Mouse (Mus musculus) MEL (cell line): ENCODE results near the gene Arhgap6. TPM values are rescaled to one million over a fixed set of nuclear protein-coding genes. Genes with fewer than 3 reads are reported as not detected.
A peak's percentile ranks its signal among the peaks of the same experiment; 100 is the strongest.

Experiments
- DNase-seq: peaks from one replicate; pipeline ENCODE4 v3.0.0; 2011; ENCODE audit warnings: low read depth, low spot score
- H3K27ac ChIP-seq: 2 replicates; pipeline ENCODE4 v1.5.1; 2012; ENCODE audit warnings: low read depth, mild to moderate bottlenecking, control low read depth, low read length, moderate library complexity; ENCODE audit not compliant: control insufficient read depth
- H3K27me3 ChIP-seq, 2 experiments: fragments of 150-350 bp in 1 of 2; sonication (generic) in 1 of 2; 2 replicates each; pipeline ENCODE4 v1.6.1; 2012; ENCODE audit warnings: low read length in 2 of 2, mild to moderate bottlenecking in 2 of 2, improper control_type of control experiment in 1 of 2, moderate library complexity in 1 of 2; ENCODE audit not compliant: insufficient read depth in 2 of 2, control insufficient read depth in 1 of 2
- H3K36me3 ChIP-seq, 2 experiments: 2 replicates each; pipeline ENCODE4 v1.6.1; 2012 to 2014; ENCODE audit warnings: low read length in 2 of 2, improper control_type of control experiment in 1 of 2, inconsistent platforms in 1 of 2, mild to moderate bottlenecking in 1 of 2; ENCODE audit not compliant: insufficient read depth in 2 of 2, control insufficient read depth in 1 of 2
- H3K4me1 ChIP-seq, 2 experiments: fragments of 150-350 bp in 1 of 2; sonication (generic) in 1 of 2; 2 replicates each; pipeline ENCODE4 v1.6.1; 2012; ENCODE audit warnings: low read length in 2 of 2, improper control_type of control experiment in 1 of 2, mild to moderate bottlenecking in 1 of 2; ENCODE audit not compliant: insufficient read depth in 2 of 2, control insufficient read depth in 1 of 2
- H3K4me3 ChIP-seq, 2 experiments: fragments of 150-350 bp in 1 of 2; sonication (generic) in 1 of 2; 2 replicates each; pipeline ENCODE4 v1.5.1; 2012; ENCODE audit warnings: low read depth in 2 of 2, low read length in 2 of 2, mild to moderate bottlenecking in 2 of 2, moderate library complexity in 2 of 2, control low read depth in 1 of 2, improper control_type of control experiment in 1 of 2; ENCODE audit not compliant: control insufficient read depth in 1 of 2, insufficient read depth in 1 of 2
- H3K79me2 ChIP-seq: 2 replicates; pipeline ENCODE4 v1.6.1; 2012; ENCODE audit warnings: mild to moderate bottlenecking, low read length, moderate library complexity; ENCODE audit not compliant: control insufficient read depth, poor library complexity, insufficient read depth
- H3K9ac ChIP-seq: 2 replicates; pipeline ENCODE4 v1.6.1; 2012; ENCODE audit warnings: low read depth, mild to moderate bottlenecking, control low read depth, low read length, moderate library complexity; ENCODE audit not compliant: control insufficient read depth, poor library complexity, severe bottlenecking
- H3K9me3 ChIP-seq: fragments of 150-350 bp; sonication (generic); replicated peaks from 2 replicates; pipeline ENCODE4 v1.6.1; 2012; ENCODE audit warnings: mild to moderate bottlenecking, low read length, improper control_type of control experiment, moderate library complexity; ENCODE audit not compliant: insufficient read depth
- CHD2 ChIP-seq: IDR thresholded peaks from 2 replicates; pipeline ENCODE4 v1.6.1; 2011; ENCODE audit warnings: low read length, improper control_type of control experiment
- CTCF ChIP-seq, 3 experiments: IDR thresholded peaks in 2 of 3; conservative IDR thresholded peaks in 1 of 3; 2 replicates each; pipeline ENCODE4 v1.5.1; 2011 to 2012; ENCODE audit warnings: low read length in 3 of 3, low read depth in 2 of 3, mild to moderate bottlenecking in 2 of 3, improper control_type of control experiment in 1 of 3, inconsistent platforms in 1 of 3, mixed read lengths in 1 of 3, moderate library complexity in 1 of 3; ENCODE audit not compliant: control insufficient read depth in 1 of 3, insufficient read depth in 1 of 3, poor library complexity in 1 of 3, severe bottlenecking in 1 of 3
- E2F4 ChIP-seq: IDR thresholded peaks from 2 replicates; pipeline ENCODE4 v1.6.1; 2011; ENCODE audit warnings: low read depth, low read length, improper control_type of control experiment, borderline replicate concordance
- ETS1 ChIP-seq: IDR thresholded peaks from 2 replicates; pipeline ENCODE4 v1.6.1; 2012; ENCODE audit warnings: low read depth, mild to moderate bottlenecking, inconsistent platforms, low read length, improper control_type of control experiment, moderate library complexity
- GABPA ChIP-seq: IDR thresholded peaks from 2 replicates; pipeline ENCODE4 v1.6.1; 2012; ENCODE audit warnings: low read depth, mild to moderate bottlenecking, inconsistent platforms, low read length, improper control_type of control experiment, moderate library complexity
- GATA1 ChIP-seq: IDR thresholded peaks from 2 replicates; pipeline ENCODE4 v1.6.1; 2011; ENCODE audit warnings: low read depth, low read length, improper control_type of control experiment
- JUND ChIP-seq: IDR thresholded peaks from 2 replicates; pipeline ENCODE4 v1.6.1; 2011; ENCODE audit warnings: low read depth, mild to moderate bottlenecking, improper control_type of control experiment, low read length
- KAT2A ChIP-seq: conservative IDR thresholded peaks from 2 replicates; pipeline ENCODE4 v1.6.1; 2012; ENCODE audit warnings: low read depth, low read length, improper control_type of control experiment, inconsistent platforms
- MAFK ChIP-seq: IDR thresholded peaks from 2 replicates; pipeline ENCODE4 v1.6.1; 2011; ENCODE audit warnings: low read depth, mild to moderate bottlenecking, low read length, improper control_type of control experiment, borderline replicate concordance
- MYB ChIP-seq: IDR thresholded peaks from 2 replicates; pipeline ENCODE4 v1.6.1; 2011; ENCODE audit warnings: mild to moderate bottlenecking, low read depth, low read length, improper control_type of control experiment
- MYC ChIP-seq: IDR thresholded peaks from 2 replicates; pipeline ENCODE4 v1.6.1; 2011; ENCODE audit warnings: low read depth, mild to moderate bottlenecking, low read length, improper control_type of control experiment, moderate library complexity
- NELFE ChIP-seq: IDR thresholded peaks from 2 replicates; pipeline ENCODE4 v1.6.1; 2011; ENCODE audit warnings: low read depth, low read length, improper control_type of control experiment
- NRF1 ChIP-seq: IDR thresholded peaks from 2 replicates; pipeline ENCODE4 v1.6.1; 2014; ENCODE audit warnings: low read depth, mild to moderate bottlenecking, inconsistent platforms, low read length, improper control_type of control experiment, moderate library complexity; ENCODE audit not compliant: poor library complexity, insufficient read depth, severe bottlenecking
- POLR2A ChIP-seq, 2 experiments: IDR thresholded peaks; 2 replicates each; pipeline ENCODE4 v1.6.1; 2011 to 2012; ENCODE audit warnings: low read length in 2 of 2, mild to moderate bottlenecking in 2 of 2, control low read depth in 1 of 2, improper control_type of control experiment in 1 of 2, low read depth in 1 of 2, moderate library complexity in 1 of 2; ENCODE audit not compliant: control insufficient read depth in 1 of 2, insufficient read depth in 1 of 2, poor library complexity in 1 of 2
- POLR2AphosphoS5 ChIP-seq: IDR thresholded peaks from 2 replicates; pipeline ENCODE4 v1.6.1; 2012; ENCODE audit warnings: low read depth, borderline replicate concordance, mild to moderate bottlenecking, inconsistent platforms, low read length, moderate library complexity, mixed read lengths
- RCOR1 ChIP-seq: IDR thresholded peaks from 2 replicates; pipeline ENCODE4 v1.6.1; 2012; ENCODE audit warnings: low read depth, mild to moderate bottlenecking, inconsistent platforms, low read length, improper control_type of control experiment
- SIN3A ChIP-seq: IDR thresholded peaks from 2 replicates; pipeline ENCODE4 v1.6.1; 2012; ENCODE audit warnings: low read length, improper control_type of control experiment, inconsistent platforms
- TBP ChIP-seq: IDR thresholded peaks from 2 replicates; pipeline ENCODE4 v1.8.0; 2011; ENCODE audit warnings: low read depth, low read length, improper control_type of control experiment
- UBTF ChIP-seq: IDR thresholded peaks from 2 replicates; pipeline ENCODE4 v1.6.1; 2012; ENCODE audit warnings: low read depth, mild to moderate bottlenecking, inconsistent platforms, low read length, improper control_type of control experiment, moderate library complexity, borderline replicate concordance; ENCODE audit not compliant: insufficient read depth
- ZMIZ1 ChIP-seq: IDR thresholded peaks from 2 replicates; pipeline ENCODE4 v1.6.1; 2012; ENCODE audit warnings: low read depth, mild to moderate bottlenecking, inconsistent platforms, low read length, improper control_type of control experiment, moderate library complexity
- polyA plus RNA-seq, 2 experiments: library from polyadenylated mRNA; stranded (reverse) in 1 of 2; unstranded in 1 of 2; fragments of >175 nt in 1 of 2; fragments of >200 nt in 1 of 2; gene quantifications; 2 replicates each; pipeline versions ENCODE4 v1.2.1 to v1.2.4; 2012; ENCODE audit warnings: low replicate concordance in 2 of 2, low read depth in 1 of 2; ENCODE audit not compliant: insufficient read length in 2 of 2, insufficient read depth in 1 of 2, missing spikeins in 1 of 2
- total RNA-seq: library from RNA; depleted of rRNA; stranded (reverse); fragments of 300-350 nt; gene quantifications from 2 replicates; pipeline ENCODE4 v1.2.3, GENCODE M21; 2012

The Arhgap6 gene
- total and polyA plus RNA-seq, 3 experiments: 4.4 to 21.7 TPM; not detected in 1

- TF ChIP-seq GABPA (no peak), TBP (no peak), NRF1 (no peak), POLR2AphosphoS5 (no peak), KAT2A (no peak), ETS1 (peak; percentile 80), MYB (0 out of 2 replicates have a peak, but pooled peaks have one; percentile 34), POLR2A (IDR thresholded peaks at IDR 0.05; ENCODE audit: control insufficient read depth in 1 of 2, insufficient read depth in 1 of 2, low read depth in 1 of 2, low read length in 2 of 2, poor library complexity in 1 of 2) (no peak), UBTF (no peak), MYC (0 out of 2 replicates have a peak, but pooled peaks have one; percentile 50), CTCF (IDR thresholded peaks at IDR 0.05 in 2 of 3, conservative IDR thresholded peaks at IDR 0.05 in 1 of 3; ENCODE audit: control insufficient read depth in 1 of 3, insufficient read depth in 1 of 3, low read depth in 2 of 3, low read length in 3 of 3, poor library complexity in 1 of 3, severe bottlenecking in 1 of 3) (no peak), GATA1 (peak; percentile 81), RCOR1 (peak; percentile 77)
Measured at GRCm38 (mm10) chrX:169065922-169066321, 271.0 kb downstream of the Arhgap6 start (continued).

GRCm38 (mm10) chrX:169075020-169075419 is 280.1 kb downstream of the Arhgap6 start:
- Histone ChIP-seq H3K36me3 (peaks cover 0 to 8% of the 10 kb centered on the region in 2 experiments; a peak in 2 of 4 replicates), H3K9ac (no peak overlapping the region), H3K27me3 (no peaks in the 10 kb centered on the region), H3K4me1 (peaks cover 0 to 2% of the 10 kb centered on the region in 2 experiments; a peak in 1 of 4 replicates), H3K79me2 (no peaks in the 10 kb centered on the region), H3K9me3 (no peaks in the 10 kb centered on the region), H3K27ac (no peak overlapping the region), H3K4me3 (no peak overlapping the region)
- no peak for DNase-seq
- no peak for TF ChIP-seq JUND
- TF ChIP-seq CHD2: no peak

- DNase-seq: no peak
- H3K79me2 ChIP-seq: no peaks in the 10 kb centered on the region
- TF ChIP-seq NELFE: no peak
- no peak for TF ChIP-seq POLR2AphosphoS5
- no peak for TF ChIP-seq SIN3A
- TF ChIP-seq MYB: no peak
- no peak for TF ChIP-seq MAFK
- TF ChIP-seq ZMIZ1: no peak
- no peak for TF ChIP-seq E2F4
- no peak for TF ChIP-seq GATA1
- H3K9ac ChIP-seq: no peak overlapping the region
- no peak overlapping the region for H3K4me3 ChIP-seq
- no peaks in the 10 kb centered on the region; a peak in 1 of 4 replicates for H3K4me1 ChIP-seq
- H3K27me3 ChIP-seq: no peaks in the 10 kb centered on the region
- no peak overlapping the region for H3K27ac ChIP-seq
- no peaks in the 10 kb centered on the region for H3K9me3 ChIP-seq
- peaks cover 0 to 14% of the 10 kb centered on the region in 2 experiments; a peak in 2 of 4 replicates for H3K36me3 ChIP-seq
Measured at GRCm38 (mm10) chrX:169081609-169082008, 286.7 kb downstream of the Arhgap6 start.
